Mouse (Mus musculus) 3T3-L1 (cell line): ENCODE results near the gene Zim1.
A peak's percentile ranks its signal among the peaks of the same experiment; 100 is the strongest.

ENCODE experiments used
- DNase-seq: peaks from one replicate; pipeline ENCODE4 v3.0.0-alpha.2; 2015; ENCODE audit warnings: low read depth, low spot score

The Zim1 gene

DNA sequence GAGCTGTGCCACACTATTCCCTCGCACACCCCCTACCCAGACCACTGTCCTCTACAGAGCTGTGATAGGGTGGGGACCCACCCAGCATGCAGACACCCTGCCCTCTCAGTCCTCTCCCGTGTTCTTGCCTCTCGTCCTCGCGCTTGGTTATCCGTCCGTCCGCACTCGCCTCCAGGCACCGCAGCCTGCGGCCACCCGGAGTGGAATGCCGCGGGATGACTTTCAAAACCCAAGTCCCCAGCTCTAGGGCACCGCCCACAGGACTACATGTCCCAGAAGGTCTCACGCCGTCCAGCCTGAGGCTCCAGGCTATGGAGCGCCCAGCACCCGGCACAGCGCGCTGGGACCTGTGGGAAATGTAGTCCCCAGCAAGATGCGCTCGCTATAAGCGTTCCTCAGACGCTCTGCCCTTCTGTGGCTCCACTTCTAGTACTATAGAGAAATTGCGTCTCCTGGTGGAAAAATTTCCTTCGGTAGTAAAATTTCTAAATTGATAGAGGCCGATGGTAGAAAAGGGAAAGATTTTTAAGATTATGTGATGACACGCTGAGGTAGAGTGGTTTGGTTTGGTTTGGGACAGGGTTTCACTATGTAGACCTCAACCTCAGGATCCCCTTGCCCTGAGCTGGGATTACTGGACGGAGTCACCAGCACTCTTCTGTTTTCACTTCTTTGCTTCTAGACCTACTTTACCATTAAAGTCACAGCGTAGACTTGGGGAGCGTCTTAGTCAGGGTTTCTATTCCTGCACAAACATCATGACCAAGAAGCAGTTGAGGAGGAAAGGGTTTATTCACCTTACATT is at the start of gene Zim1:
Gene Zim1, minus strand, starts transcription at position 210 of the 805 bp plus-strand sequence.
- DNase-seq, result no peak

- no peak for DNase-seq
Observed at GRCm38 (mm10) chr7:6744281-6744904, 48.1 kb upstream of the Zim1 start.

GRCm38 (mm10) chr7:6736060-6736459 is 39.8 kb upstream of the Zim1 start:
- no peak for DNase-seq

DNA sequence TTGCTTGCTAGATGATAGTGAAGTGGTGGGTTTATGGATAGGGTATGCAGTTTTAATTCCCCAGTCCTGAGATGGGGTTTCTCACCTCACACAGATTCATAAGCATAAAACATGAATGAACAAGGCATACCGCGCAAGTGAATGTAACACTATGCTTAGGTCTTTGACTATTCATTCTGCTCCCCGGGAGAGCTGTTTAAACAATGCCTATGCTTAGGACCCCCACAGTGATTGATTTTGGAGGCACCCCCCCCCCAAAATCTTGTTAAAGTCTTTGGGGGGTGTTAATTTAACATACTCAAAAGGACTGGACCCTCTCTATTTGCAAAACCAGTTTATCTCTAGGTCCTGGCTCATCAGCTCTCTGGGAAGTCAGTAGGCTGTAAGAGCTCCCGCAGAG is 35.7 kb upstream of the Zim1 start:
- DNase-seq, result no peak

DNA sequence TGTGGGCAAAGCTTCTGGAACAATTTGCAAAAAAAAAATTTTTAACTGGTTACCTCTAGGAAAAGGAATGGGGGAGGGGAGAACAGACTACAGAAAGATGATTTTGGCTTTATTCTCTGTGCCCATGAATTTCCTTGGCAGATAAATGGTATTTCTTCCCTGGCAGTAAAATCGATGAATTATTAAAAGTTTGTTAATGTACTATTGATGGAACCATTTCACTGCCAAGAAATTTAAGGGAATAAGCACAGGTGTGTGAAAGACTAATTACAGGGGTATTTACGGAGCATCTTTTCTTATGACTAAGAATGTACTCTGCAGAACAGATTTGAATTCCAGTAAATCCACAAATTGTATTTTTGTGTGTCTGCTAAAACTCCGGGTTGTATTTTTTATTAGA is 35.1 kb upstream of the Zim1 start:
- DNase-seq, result no peak

DNA sequence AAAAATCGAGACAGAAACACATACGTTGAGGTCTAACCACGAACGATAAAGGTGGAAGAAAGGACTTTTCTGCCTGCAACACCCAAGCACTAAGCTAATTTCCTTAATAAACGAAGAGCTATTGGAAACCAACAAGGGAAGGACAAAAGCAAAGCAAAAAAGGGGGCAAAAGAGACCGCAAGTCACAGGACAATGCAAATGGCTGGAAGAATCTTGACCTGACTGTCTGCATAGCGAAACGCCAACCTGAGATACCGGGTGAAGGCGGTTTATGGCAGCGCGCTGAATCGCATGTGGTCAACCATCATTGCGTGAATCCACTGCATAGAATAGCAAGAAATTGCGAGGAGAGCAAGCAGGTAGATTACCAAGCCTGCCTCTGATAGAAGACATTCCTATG is 34.6 kb upstream of the Zim1 start:
- DNase-seq, result peak; percentile 3

GRCm38 (mm10) chr7:6730241-6730640 is 34.0 kb upstream of the Zim1 start, which contains the start of the genes Peg3 and Usp29:
TSS of gene Peg3 (minus strand) at chr7:6730431.
TSS of gene Usp29 (plus strand) at chr7:6730578.
- peak; percentile 79 for DNase-seq

- DNase-seq, result peak; percentile 95
Observed at GRCm38 (mm10) chr7:6729061-6729817, 33.0 kb upstream of the Zim1 start.

- peak; percentile 97 for DNase-seq
Observed at GRCm38 (mm10) chr7:6728263-6728931, 32.1 kb upstream of the Zim1 start.

DNA sequence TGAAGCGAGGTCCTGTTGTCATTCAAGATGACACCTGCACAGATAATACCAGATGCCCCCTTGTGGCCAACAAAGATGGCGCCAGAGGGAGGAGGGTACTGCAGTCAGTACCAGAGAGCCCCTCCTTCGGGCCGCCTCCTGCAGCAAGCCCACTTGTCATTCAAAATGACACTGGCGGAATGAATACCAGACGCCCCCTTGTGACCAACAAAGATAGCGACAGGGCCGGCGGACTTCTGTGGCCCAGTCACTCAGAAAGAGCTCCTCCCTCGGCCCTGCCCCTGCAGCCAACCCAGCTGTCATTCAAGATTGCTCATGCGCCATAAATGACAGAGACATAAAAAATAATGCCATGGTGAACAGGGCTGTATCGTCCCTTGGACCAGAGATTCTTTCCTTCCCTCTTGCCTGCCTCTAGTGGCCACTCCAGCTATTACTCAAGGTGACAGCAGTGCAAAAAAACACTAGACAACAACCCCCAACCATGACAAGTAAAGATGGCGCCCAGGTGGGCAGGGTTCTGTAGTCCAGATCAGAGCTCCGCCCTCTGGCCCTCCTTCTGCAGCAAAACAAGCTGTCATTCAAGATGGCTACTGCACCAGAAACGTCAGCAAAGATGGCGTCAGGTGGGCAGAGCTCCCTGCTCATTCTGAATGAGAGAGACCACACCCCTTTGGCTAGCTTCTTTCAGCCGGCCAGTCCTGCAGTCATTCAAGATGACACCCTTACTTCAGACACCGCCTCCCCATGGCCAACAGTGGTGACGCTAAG is 31.3 kb upstream of the Zim1 start:
- DNase-seq, result peak; percentile 96

GRCm38 (mm10) chr7:6709396-6709795 is 13.1 kb upstream of the Zim1 start:
- DNase-seq, result no peak

DNA sequence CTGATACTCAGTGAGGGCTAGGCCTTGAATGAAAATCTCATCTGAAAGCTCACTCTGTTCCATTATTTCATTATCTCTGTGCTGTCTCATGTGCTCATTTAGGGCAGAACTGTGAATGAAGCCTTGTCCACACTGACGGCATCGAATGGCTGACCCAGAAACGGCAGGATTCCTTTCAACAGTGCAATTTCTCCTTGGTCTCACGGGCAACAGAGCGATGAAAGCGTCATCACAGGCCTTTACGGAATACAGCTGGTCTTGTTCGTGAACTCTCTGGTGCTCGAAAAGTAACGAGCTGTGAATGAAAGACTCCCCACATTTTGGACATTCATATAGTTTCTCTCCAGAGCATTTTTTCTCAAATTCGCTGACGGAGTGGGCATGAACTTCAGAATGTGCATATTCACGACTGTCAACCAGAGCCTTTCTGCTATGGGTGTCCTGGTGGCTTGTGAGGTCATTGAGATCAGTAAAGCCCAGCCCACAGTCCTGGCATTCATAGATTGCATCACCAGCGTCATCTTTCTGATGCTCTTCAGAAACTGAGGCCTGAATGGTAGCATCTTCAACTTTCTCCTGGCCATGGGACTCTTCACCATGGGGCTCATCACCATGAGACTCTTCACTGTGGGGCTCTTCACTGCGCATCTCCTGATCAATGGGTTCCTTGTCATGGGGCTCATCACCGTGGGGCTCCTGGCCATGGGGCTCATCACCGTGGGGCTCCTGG is 12.4 kb upstream of the Zim1 start:
- DNase-seq, result no peak

DNA sequence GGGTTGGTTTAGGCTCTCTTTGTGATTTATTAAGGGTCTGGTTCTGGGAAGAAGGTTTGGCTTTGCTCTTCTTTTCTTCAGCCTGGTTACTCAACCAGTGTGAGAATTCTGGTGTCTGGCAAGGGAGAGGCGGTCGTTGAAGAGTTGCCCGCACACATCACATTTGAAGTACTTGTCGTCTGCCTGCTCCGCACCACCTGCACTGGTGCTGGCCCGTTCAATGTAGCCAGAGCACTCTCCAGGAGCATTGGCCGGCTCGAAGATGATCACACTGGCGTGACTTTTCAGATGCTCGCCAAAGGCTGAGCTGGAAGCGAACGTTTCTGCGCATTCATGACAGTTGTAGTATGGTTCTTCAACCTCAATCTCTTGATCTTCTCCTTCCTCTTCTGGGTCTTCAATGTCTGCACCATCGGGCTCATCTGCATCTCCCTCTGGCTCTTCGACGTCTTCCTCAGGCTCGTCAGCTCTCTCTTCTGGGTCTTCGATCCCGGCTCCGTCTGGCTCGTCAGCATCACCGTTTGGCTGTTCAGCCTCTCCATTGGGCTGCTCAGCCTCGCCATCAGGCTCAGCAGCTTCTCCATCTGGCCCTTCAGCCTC is 11.3 kb upstream of the Zim1 start:
- DNase-seq, result no peak

DNA sequence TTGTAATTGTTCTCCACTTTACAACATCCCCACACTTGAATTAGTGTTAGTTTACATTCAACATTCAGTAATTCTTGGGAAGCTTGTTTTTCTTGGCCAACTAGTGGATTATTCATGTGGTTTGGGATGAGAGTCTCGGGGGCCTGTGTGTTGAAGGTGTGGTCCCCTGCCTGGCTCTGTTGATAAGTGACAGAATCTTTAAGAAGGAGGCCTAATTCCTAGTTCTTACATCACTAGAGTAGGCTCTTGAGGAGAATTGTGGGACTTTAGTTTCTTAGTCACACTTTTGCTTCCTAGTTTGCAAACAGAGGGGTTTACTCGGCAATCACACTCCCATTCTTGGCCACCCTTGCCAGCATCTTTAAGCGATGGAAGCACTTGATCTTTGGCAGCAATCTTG is 3.0 kb upstream of the Zim1 start:
- no peak for DNase-seq

DNA sequence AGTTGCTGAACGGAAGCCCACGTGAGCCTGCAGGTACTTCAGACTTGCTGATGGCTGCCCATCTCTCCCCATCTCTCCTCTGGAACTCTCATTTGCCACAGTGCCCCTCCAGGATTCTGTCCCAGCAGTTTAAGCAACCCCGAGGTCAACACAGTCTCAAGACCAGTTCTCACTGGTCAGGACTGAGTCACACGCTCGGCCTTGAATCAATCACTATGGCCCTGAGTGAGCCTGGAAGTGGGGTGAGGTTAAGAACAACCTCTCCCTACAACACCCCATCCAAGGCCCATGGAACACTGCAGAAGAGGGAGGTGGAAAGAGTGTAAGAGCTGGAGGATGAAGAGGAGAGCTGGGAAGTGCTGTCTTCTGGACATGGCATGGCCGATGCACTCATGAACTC is 10.7 kb downstream of the Zim1 start:
- DNase-seq, result no peak

DNA sequence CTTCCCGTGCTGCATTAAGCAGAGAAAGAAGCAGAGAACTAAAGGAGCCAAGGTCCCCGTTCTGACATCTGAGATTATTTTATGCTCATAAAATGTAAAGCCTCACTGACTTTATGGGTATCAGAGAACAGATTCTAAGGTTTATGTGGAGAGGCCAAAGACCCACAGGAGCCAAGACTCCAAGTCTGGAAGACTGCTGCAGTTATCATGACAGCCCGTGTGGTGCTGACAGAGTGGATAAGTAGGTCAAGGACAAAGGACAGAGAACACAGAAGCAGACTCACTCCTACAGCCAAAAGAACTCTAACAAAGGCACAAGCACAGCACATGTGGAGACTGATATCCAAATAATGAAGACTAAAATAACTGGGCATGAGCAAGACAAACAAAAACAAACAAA is 29.5 kb downstream of the Zim1 start:
- no peak for DNase-seq

- DNase-seq, result no peak
Observed at GRCm38 (mm10) chr7:6663430-6663829, 32.8 kb downstream of the Zim1 start.

DNA sequence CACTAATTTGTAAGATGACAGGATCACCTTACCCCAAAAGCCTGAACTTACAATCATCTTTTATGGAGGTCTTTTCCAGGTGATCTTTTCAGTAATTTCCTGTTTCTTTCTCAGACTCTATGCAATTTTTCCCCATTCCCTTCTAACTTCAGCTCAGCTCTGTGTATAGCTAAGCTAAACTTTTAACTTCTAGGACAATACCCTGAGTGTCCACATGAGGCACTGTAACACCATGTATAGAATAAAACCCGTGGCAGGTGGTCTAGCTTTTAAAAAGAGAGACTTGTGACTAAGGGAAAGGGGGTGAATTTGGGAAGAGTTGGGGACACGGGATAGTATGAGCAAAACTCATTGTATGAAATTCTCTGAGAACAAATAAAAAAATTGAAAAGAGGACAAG is 36.6 kb downstream of the Zim1 start:
- peak; percentile 31 for DNase-seq

DNA sequence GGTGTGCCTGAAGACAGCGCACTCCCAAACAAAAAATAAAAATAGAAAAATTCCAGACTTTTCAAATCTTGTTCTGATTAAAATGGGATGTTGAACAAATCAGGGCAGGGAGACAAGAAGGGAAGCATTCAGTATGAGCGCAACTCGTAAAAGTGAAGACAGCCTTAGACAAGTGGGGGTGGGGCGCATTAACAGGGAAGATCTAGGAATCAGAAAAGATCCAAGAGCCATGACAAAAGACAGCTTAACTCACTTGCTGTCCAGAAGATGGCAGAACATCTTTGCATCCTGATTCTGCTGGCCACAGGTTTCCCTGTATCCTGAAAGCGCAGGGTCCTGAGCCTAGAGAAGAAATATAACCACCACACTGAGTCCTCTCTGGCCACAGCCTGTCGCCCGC is 37.6 kb downstream of the Zim1 start:
- no peak for DNase-seq

DNA sequence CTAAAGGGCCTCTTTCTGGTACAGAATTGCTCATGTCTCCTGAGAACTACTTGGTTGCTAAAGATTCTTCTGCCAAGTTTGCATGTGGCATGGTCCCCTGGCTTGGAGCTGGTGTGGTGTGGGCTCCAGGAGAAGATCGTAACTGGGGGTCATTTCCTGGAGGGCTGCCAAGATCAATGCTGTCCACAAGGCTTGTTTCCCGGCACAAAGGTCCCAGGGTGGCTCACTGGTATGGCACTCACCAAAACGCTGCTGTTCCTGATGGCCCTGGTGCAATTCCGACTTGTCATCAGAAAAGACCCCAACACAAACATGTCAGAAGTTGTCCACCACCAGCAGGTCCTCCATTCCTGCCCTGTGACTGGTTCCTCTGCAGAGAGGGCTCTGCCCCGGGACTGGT is 44.1 kb downstream of the Zim1 start:
- no peak for DNase-seq
